Mouse (Mus musculus) right cerebral cortex, adult 18-20 months (tissue): ENCODE results near the gene Gm47289.

ENCODE experiments used
- DNase-seq: peaks from one replicate; pipeline ENCODE4 v3.0.0; 2022; ENCODE audit warnings: mixed read lengths

Gm47289 gene

GRCm38 (mm10) chr9:119160689-119161088 lies 1.7 kb downstream of the Gm47289 start:
- no peak for DNase-seq

DNA sequence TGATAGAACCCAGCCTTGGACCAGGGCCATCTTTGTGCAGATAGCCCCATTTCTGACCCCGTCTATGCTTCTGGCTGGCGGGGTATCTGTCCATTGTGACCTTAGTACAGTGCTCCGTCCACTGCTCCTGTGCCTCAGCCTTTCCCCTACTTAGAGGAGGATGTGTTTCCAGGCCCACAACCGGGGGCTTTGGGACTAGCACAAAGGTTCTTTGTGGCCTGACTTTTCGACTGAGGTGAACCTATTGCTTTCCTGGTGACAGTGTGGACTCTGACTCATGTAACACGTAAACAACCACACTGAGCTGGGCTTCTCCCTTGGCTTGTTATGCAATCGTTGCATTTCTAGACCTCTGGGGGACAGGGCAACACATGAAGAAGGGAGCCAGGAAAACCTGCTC lies 5.8 kb downstream of the Gm47289 start:
- no peak for DNase-seq

DNA sequence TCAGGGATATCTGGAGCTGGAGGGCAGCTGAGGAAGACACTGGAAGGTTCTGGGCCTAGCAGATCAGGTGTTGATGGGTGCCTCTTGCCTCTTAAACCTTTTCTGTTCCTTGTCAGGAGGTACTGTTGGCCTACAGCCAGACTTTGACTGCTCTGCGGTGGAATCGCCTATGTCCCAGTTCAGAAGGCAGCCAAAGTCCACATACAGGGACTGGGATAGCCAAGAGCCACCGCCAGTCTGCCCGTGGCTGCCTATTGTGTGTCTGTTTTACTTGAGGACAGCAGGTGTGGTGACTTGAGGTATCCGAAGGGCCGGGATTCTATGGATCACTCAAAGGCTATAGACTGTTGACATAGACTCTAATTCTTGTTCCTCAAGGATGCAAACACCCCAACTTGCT lies 6.6 kb downstream of the Gm47289 start:
- no peak for DNase-seq

- DNase-seq = no peak
Measured at GRCm38 (mm10) chr9:119167608-119168007, 8.6 kb downstream of the Gm47289 start.

- DNase-seq = no peak
Measured at GRCm38 (mm10) chr9:119179292-119179691, 20.3 kb downstream of the Gm47289 start.

GRCm38 (mm10) chr9:119181241-119181728 lies 22.3 kb downstream of the Gm47289 start:
- no peak for DNase-seq

GRCm38 (mm10) chr9:119192202-119192990 lies 33.4 kb downstream of the Gm47289 start:
- DNase-seq = peak; percentile 18

DNA sequence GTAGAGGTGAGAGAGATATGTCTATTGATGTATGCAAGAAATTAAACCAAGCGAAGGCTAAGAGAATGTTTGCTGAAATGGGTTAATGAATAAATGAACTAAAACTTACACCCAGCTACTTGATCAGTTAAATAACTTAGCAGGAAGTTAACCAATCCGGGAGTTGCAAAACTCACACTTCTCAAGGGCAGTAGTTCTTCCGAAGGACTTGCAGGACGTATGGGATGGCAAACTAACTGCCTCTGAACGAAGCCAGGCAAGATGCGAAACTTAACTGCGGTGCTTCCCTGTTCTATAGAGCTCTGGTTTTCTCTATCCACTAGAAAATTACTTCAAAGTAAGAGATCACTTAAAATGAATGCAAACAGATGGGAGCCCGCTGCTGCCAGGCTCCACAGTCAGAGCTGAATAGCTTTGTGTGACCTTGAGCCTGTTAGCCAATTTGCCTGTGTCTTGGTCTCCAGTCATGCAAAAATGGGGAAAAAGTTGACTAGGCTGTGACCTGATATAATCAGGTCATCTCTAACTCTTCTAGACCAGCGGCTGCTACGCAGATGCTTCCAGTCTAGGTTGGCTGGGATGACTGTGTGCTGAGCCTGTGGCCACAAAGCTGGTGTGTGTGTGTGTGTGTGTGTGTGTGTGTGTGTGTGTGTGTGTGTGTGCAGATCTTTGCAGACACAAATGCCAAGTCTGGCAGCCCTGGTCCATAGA lies 40.3 kb downstream of the Gm47289 start:
- no peak for DNase-seq

- DNase-seq = no peak
Measured at GRCm38 (mm10) chr9:119201653-119202052, 42.7 kb downstream of the Gm47289 start.

GRCm38 (mm10) chr9:119203617-119204016 lies 44.7 kb downstream of the Gm47289 start:
- DNase-seq = no peak

DNA sequence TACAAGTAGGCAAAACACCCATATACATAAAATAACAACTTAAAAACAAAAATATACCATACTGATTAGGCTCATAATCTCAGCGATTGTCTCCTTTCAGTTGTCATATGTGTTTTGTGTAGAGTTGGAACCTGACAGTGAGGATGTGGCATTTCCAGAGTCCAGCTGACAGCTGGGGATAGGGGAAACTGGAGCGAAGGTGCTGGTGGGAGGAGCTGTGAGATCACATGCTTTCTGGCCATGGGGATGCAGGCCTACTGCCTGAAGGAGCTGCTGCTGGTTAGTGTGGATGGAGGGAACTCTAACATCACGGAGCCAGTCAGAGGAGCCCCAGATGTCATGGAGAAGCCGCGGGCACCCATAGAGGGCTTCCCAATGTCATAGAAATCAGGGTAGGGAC lies 46.8 kb downstream of the Gm47289 start:
- no peak for DNase-seq

- no peak for DNase-seq
Measured at GRCm38 (mm10) chr9:119206666-119207065, 47.7 kb downstream of the Gm47289 start.

DNA sequence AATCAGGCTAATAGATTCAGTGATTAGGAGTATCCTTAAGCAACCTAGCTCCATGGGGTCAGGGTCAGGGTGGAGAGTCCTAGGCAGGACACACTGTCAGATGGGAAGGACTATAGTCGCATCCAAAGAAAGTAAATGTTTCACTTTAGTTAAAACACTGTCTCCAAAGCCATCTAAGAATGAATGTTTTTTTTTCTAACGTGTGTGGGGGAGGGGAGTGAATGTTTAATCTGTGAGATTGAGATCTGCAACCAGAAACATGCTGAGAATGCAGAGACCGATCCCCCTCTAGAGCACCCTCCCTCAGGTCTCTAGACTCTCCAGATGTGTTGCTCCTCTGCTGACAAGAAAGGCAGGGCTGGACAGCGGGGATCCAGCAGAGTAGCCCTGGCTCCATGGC lies 48.2 kb downstream of the Gm47289 start:
- DNase-seq = no peak

- no peak for DNase-seq
Measured at GRCm38 (mm10) chr9:119208998-119209397, 50.0 kb downstream of the Gm47289 start, which contains the start of gene Slc22a13. Gene Slc22a13 (minus strand): TSS chr9:119209098.
